Mouse (Mus musculus): ENCODE results near the gene Lsm5.

Lsm5 gene

DNA sequence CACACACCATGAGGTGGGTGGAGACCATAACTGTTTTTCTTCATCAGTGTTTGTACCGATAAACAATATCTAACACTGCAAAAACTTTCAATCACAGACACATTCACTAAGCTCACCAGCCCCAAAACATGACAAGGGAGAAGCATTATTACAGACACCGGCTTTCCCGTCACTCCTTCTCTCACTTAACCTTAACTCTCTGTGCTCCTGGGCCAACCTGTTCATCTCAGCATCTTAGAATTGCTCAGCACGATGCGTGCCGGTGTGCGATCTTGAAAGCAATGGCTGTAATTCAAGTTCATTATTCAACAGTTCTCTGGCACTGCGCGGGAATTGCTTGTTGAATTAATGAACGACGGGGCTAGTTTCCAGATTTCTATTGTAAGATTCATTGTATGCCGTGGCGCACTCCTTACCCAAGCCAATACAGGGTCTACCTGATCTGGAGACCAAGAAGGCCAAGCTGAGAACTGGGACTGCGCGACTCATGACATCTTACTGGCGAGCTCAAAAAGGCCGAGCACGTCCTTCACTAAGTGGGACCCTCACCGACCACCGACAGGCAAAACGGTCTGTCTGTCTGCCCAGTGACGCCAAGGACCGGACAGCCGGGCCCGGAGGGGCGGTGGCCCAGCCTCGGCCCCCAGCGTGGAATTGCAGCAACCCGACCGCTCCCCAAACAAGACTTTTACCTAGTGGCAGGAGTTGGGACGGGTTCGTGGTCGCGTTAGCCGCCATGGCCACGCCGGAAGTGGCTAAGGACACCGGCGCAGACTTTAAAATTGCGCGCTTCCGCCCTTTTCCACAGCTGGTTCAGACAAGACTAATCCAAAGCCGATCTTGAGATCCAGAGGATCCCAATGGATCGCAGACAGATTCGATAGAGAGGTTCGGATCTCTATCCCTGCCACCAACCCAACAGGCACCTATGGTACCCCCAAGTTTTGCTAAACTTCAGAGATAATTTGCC lies at the start of gene Lsm5:
TSS of gene Lsm5 (minus strand) at position 780 of the 970 bp plus-strand sequence.
- peak; percentile 84 for DNase-seq

DNA sequence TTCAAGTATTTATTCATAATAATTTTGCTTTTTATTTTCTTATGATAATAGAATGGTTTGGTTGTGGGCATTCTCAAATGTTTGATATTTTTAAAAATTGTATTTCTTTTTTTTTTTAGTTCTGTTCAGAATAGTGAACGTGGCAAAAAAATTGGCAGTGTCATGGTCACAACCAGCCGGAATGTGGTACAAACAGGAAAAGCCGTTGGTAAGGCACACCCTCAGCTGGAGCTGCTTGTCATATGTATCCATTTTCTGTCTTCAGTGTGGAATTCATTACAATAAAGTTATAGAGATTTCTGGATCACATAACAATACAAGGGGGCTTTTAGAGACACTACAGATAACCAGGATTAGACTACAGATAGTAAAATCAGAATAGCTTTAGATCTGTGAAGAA lies 49.2 kb upstream of the Lsm5 start:
- DNase-seq: no peak

GRCm38 (mm10) chr6:56745950-56746543 lies 41.5 kb upstream of the Lsm5 start:
- no peak for DNase-seq

DNA sequence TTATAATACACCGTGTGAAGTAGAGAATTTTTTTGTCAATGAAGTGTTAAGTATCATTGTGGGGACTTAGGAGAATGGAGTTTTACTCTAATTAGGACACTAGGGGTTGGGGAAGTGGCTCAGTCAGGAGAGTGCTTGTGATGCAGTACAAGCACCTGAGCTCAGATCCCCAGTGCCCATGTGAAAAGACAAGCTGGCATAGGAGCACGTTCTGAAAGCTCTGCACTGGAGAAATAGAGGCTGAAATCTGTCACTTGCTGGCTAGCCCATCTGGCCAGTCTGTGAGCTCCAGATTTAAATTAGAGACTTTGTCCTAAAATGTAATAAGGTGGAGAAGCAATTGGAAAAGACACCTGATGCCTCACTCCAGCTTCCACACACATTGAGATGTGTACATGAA lies 28.0 kb upstream of the Lsm5 start:
- no peak for DNase-seq

DNA sequence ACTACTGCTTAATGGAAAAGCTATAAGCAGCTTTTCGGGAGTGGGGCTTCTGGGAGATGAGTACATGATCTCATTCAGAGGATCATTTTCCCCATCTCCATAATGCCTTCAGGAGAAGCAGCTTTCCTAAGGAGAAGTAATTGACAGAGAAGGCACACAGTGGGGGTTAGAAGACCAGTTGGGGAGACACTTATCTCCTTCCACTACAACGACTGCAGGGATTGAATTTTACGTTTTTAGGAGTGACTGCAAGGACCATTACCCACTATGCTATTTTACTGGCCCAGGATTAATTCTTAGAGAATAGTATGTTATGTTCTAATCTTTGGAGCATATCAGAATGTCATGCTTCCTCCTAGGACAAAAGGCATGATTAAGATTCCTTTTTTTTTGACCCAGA lies 16.4 kb upstream of the Lsm5 start:
- DNase-seq: no peak

GRCm38 (mm10) chr6:56719071-56719470 lies 14.6 kb upstream of the Lsm5 start:
- no peak for DNase-seq

- no peak for DNase-seq
Observed at GRCm38 (mm10) chr6:56715270-56715666, 10.8 kb upstream of the Lsm5 start.

DNA sequence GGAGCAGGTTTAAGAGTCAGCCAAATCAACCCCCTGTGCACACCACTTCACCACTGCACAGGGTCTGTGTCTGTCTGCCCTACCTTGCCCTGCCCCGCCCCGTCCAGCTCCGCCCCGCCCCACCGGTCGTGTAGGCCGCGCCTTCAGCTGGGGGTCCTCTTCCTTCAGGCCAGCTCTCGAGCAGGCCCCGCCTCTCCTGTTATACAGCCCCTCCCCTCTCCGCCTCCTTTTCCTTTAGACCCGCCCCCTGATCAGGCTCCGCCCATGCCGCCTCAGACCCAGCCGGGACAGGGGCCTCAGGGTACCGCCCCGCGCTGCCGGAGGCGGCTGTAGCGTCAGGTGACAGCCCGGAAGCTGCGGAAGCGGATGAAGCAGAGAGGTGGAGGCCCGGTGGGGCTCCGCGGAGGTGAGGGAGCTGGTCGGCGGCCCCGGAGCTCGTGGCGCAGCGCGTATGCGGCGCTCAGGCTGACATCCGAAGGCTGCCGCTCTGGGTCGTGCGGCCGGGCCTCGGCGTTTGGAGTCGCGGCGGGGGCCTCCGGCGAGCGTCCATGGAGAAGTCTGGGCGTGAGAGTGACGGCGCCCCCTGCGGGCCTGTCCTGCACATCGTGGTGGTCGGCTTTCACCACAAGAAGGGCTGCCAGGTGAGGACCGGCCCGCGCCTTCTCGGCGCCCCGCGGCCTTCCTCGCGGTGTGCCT lies 10.2 kb upstream of the Lsm5 start, which contains the start of gene Avl9:
TSS of gene Avl9 (plus strand) at position 326 of the 696 bp plus-strand sequence.
- DNase-seq: peak; percentile 99

DNA sequence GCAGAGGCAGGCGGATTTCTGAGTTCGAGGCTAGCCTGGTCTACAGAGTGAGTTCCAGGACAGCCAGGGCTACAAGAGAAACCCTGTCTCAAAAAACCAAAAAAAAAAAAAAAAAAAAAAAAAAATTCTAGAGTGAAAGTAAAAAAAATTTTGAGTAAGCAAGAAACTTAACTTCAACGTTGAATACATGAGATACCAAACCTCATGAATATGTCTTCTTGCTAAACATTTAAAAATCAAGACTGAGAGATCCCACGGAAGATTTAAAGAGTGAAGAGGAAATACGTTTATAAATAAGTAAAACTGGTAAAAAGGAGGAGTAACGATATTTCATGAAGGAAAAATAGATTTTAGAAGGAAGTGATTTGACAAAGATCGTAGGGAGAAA lies 9.7 kb upstream of the Lsm5 start:
- no peak for DNase-seq

DNA sequence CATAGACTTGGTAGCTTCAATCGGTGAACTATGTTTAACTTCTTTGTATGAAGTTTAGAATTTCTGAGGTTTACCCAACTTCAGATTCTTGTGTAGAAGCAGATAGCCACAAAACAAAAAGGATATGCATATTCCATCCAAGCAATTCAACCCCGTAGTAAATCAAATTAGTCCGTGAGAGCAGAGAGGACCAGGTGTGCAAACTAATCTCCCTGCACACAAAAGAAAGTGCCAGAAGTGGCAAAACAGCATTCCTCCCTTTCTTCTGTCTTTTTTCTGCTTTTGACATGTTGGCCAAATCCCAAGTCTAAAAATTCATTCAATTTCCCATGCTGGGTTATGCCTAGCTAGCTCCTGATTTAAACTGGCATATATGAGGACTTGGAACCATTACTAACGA lies 12.1 kb downstream of the Lsm5 start:
- DNase-seq: no peak

- DNase-seq: peak; percentile 22
Observed at GRCm38 (mm10) chr6:56691205-56691604, 13.3 kb downstream of the Lsm5 start.

DNA sequence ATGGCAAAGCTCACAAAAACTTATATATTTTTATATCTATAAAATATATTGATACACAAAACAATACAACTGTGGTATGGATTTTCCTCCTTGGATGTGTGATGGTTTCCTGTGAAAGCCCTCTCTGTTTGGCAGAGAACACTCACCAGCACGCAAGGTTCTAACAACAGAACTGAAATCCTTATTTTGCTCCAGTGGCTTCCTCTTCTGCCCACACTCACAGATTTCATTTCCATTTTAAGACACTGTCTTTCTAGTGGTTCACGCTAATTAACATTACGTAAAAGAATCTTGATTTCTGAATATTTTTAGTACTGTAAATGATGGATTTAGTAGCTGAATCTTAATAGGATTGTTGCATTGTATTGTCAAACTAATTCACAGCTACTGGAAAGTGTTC lies 16.3 kb downstream of the Lsm5 start:
- DNase-seq: no peak

DNA sequence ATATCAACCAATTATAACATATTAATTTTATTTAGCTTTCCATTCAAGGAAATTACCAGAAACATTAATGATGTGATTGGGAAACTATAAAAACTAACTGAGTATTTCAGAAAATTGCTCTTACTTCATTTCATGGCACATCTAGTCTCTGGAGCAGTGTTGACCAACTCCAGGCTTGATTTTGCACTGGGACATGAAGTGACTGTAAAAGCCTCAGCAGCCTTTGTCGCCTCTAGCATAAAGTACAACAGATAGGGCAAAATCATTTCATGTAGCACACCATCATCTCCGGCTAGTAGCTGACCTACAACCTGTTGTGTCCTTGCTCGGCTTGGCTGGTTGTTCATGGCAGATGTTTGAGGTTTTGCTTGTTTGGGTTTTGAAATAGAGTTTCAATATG lies 40.1 kb downstream of the Lsm5 start:
- no peak for DNase-seq

- no peak for DNase-seq
Observed at GRCm38 (mm10) chr6:56655393-56655792, 49.1 kb downstream of the Lsm5 start.

GRCm38 (mm10) chr6:56652121-56652592 lies 52.4 kb downstream of the Lsm5 start:
- DNase-seq: no peak
